Mouse (Mus musculus) CH12.LX (cell line): ENCODE measurements at regions not wholly inside any gene's neighbourhood (a gene's known extent, or its start where the extent isn't known, plus 50 kb on each side); places are given as distances from the start of the nearest gene placed in this dataset.
A peak's percentile ranks its signal among the peaks of the same experiment; 100 is the strongest.

Source experiments
- DNase-seq: peaks from one replicate; pipeline ENCODE4 v3.0.0-alpha.2; 2013; ENCODE audit errors: extremely low read depth
- H3K27ac ChIP-seq: 2 replicates; pipeline ENCODE4 v1.5.1; 2012; ENCODE audit warnings: low read depth, mild to moderate bottlenecking, control low read depth, moderate library complexity; ENCODE audit not compliant: insufficient read depth
- H3K27me3 ChIP-seq: replicated peaks from 2 replicates; pipeline ENCODE3; 2012; ENCODE audit warnings: inconsistent platforms
- H3K36me3 ChIP-seq, 2 experiments: replicated peaks in 1 of 2; 2 replicates each; pipeline versions ENCODE3 to v1.6.1; 2012; ENCODE audit warnings: inconsistent platforms in 1 of 2, low read length in 1 of 2, mild to moderate bottlenecking in 1 of 2, mixed read lengths in 1 of 2, moderate library complexity in 1 of 2; ENCODE audit not compliant: control insufficient read depth in 1 of 2, insufficient read depth in 1 of 2
- H3K4me1 ChIP-seq, 2 experiments: 2 replicates each; pipeline ENCODE4 v1.6.1; 2012; ENCODE audit warnings: inconsistent platforms in 1 of 2, moderate library complexity in 1 of 2; ENCODE audit not compliant: insufficient read depth in 2 of 2, control insufficient read depth in 1 of 2
- H3K4me2 ChIP-seq: 2 replicates; pipeline ENCODE4 v1.6.1; 2012; ENCODE audit warnings: low read depth, mild to moderate bottlenecking, control low read depth; ENCODE audit not compliant: poor library complexity, insufficient read depth, severe bottlenecking
- H3K4me3 ChIP-seq, 3 experiments: fragments of 150-350 bp in 1 of 3; sonication (generic) in 1 of 3; replicated peaks in 1 of 3; 2 replicates each; pipeline versions ENCODE3 to v1.5.1; 2011 to 2012; ENCODE audit warnings: low read depth in 2 of 3, low read length in 2 of 3, mild to moderate bottlenecking in 2 of 3, moderate library complexity in 2 of 3, control low read depth in 1 of 3, improper control_type of control experiment in 1 of 3, inconsistent platforms in 1 of 3, mixed read lengths in 1 of 3; ENCODE audit not compliant: poor library complexity in 1 of 3
- H3K79me2 ChIP-seq: replicated peaks from 2 replicates; pipeline ENCODE4 v1.6.1; 2012; ENCODE audit warnings: mild to moderate bottlenecking, moderate library complexity; ENCODE audit not compliant: control insufficient read depth, poor library complexity, insufficient read depth, severe bottlenecking; ENCODE audit errors: extremely low read depth
- H3K9ac ChIP-seq: 2 replicates; pipeline ENCODE4 v1.6.1; 2012; ENCODE audit warnings: low read depth, mild to moderate bottlenecking, control low read depth, moderate library complexity; ENCODE audit not compliant: insufficient read depth
- H3K9me3 ChIP-seq: replicated peaks from 2 replicates; pipeline ENCODE3; 2012; ENCODE audit warnings: low read length, inconsistent platforms, mixed read lengths
- ELF1 ChIP-seq: IDR thresholded peaks from 2 replicates; pipeline ENCODE4 v1.6.1; 2014; ENCODE audit warnings: low read depth, mild to moderate bottlenecking, inconsistent platforms, low read length, improper control_type of control experiment
- EP300 ChIP-seq: IDR thresholded peaks from 2 replicates; pipeline ENCODE4 v1.6.1; 2011; ENCODE audit warnings: low read length, improper control_type of control experiment
- ETS1 ChIP-seq: conservative IDR thresholded peaks from 2 replicates; pipeline ENCODE4 v1.6.1; 2012; ENCODE audit warnings: low read depth, mild to moderate bottlenecking, inconsistent platforms, low read length, improper control_type of control experiment, moderate library complexity
- GABPA ChIP-seq: IDR thresholded peaks from 2 replicates; pipeline ENCODE4 v1.6.1; 2012; ENCODE audit warnings: low read depth, low read length, improper control_type of control experiment, inconsistent platforms; ENCODE audit not compliant: insufficient replicate concordance
- MAFK ChIP-seq: IDR thresholded peaks from 2 replicates; pipeline ENCODE4 v1.6.1; 2011; ENCODE audit warnings: low read length, improper control_type of control experiment; ENCODE audit not compliant: insufficient replicate concordance
- MAX ChIP-seq: IDR thresholded peaks from 2 replicates; pipeline ENCODE4 v1.6.1; 2011; ENCODE audit warnings: low read length, improper control_type of control experiment
- MXI1 ChIP-seq: IDR thresholded peaks from 2 replicates; pipeline ENCODE4 v1.6.1; 2011; ENCODE audit warnings: mild to moderate bottlenecking, low read depth, low read length, improper control_type of control experiment
- MYC ChIP-seq: IDR thresholded peaks from 2 replicates; pipeline ENCODE4 v1.6.1; 2011; ENCODE audit warnings: low read depth, mild to moderate bottlenecking, improper control_type of control experiment, low read length
- NRF1 ChIP-seq: IDR thresholded peaks from 2 replicates; pipeline ENCODE4 v1.6.1; 2014; ENCODE audit warnings: low read depth, mild to moderate bottlenecking, inconsistent platforms, low read length, improper control_type of control experiment, moderate library complexity
- SMC3 ChIP-seq: IDR thresholded peaks from 2 replicates; pipeline ENCODE4 v1.6.1; 2011; ENCODE audit warnings: low read depth, low read length, improper control_type of control experiment
- USF1 ChIP-seq: IDR thresholded peaks from 2 replicates; pipeline ENCODE4 v1.6.1; 2014; ENCODE audit warnings: low read depth, mild to moderate bottlenecking, inconsistent platforms, low read length, improper control_type of control experiment
- ZC3H11A ChIP-seq: IDR thresholded peaks from 2 replicates; pipeline ENCODE4 v1.6.1; 2012; ENCODE audit warnings: low read depth, mild to moderate bottlenecking, inconsistent platforms, low read length, improper control_type of control experiment
- ZMIZ1 ChIP-seq: IDR thresholded peaks from 2 replicates; pipeline ENCODE4 v1.6.1; 2012; ENCODE audit warnings: low read depth, mild to moderate bottlenecking, inconsistent platforms, low read length, improper control_type of control experiment
- ZNF384 ChIP-seq: IDR thresholded peaks from 2 replicates; pipeline ENCODE4 v1.6.1; 2012; ENCODE audit warnings: low read depth, low read length, improper control_type of control experiment, inconsistent platforms
- dilution Hi-C: fragments of 300-500 bp; cut with MboI; formaldehyde crosslinking; loops from 2 replicates; pipeline ENCODE4 v1.14.3; 2020; ENCODE audit warnings: low sequenced_read_pairs; ENCODE audit not compliant: extremely low pct_unique_long_range_greater_than_20kb, extremely low pct_ligation_motif_present
- in situ Hi-C: fragments of 300-500 bp; cut with MboI; formaldehyde crosslinking; loops from 3 replicates; pipeline ENCODE4 v1.14.3; 2019; ENCODE audit warnings: low sequenced_read_pairs, low pct_ligation_motif_present, low pct_unique_long_range_greater_than_20kb, mixed read lengths

DNA sequence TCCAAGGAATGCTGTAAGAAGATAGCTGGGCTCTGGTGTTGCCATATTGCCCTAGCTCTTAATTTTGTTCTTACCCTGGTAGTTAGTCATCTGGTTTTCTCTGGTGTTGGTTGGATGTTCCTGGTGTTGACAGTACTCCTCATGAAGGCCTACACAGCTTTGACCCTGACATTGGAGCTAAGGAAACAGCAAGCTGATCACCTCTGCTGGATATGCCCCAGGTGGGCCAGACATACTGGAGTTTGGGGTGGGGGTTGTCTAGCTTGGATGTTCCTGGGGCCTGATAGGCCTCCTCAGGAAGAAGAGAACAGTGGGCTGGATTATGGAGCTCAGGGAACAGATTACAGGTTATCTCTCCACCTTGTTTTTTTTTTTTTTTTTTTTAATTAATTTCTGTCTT lies 796.3 kb upstream of the Lrrc4c start:
- dilution Hi-C loops (no loop called here), in situ Hi-C loops (no loop called here)
- Histone ChIP-seq H3K4me3 (no peak overlapping the region), H3K27me3 (no peaks in the 10 kb centered on the region), H3K9ac (no peak overlapping the region), H3K4me2 (no peak overlapping the region), H3K4me1 (no peaks in the 10 kb centered on the region), H3K79me2 (no peaks in the 10 kb centered on the region), H3K27ac (no peak overlapping the region), H3K9me3 (peaks cover 25% of the 10 kb centered on the region), H3K36me3 (no peaks in the 10 kb centered on the region)
- TF ChIP-seq MYC (no peak), ZNF384 (no peak), EP300 (no peak), MXI1 (no peak)
- DNase-seq = no peak

DNA sequence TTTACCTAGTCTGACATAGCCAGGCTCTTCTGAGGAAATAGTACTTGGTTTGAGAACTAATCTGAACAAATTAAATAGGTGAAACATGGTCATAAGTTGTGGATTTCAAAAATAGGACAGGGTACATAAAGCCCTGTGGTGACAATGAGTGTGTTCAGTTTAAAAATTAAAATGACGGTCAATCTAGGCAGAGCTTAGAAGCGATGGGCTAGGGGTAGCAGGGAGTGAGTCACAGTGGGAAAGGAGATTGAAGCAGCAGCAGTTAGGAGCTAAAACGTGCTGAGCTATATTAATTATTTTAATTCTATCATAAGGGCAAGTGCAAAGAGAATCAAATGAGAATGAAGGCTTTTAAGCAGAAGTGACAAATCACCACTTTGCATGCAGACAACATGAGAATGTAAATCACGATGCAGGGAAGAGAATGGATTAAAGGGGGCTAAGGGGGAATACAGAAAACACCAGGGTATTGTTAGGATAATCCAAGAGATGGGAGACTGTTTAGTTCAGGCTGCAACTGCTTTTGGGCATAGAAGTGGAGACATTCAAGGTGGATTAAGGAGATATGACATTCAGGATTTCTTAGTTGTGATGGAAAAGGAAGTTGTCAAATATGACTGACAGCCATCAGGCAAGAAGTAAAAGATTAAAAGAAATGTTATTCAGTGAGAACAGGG lies 793.2 kb upstream of the Lrrc4c start:
- H3K4me1 ChIP-seq = no peaks in the 10 kb centered on the region
- in situ Hi-C loops (no loop called here), dilution Hi-C loops (no loop called here)
- H3K9me3 ChIP-seq = peaks cover 17% of the 10 kb centered on the region
- no peaks in the 10 kb centered on the region for H3K79me2 ChIP-seq
- no peak overlapping the region for H3K9ac ChIP-seq
- no peaks in the 10 kb centered on the region for H3K36me3 ChIP-seq
- no peak for TF ChIP-seq ZC3H11A
- no peak for TF ChIP-seq NRF1
- TF ChIP-seq ELF1 = no peak
- no peak for TF ChIP-seq ZNF384
- no peak for TF ChIP-seq ZMIZ1
- TF ChIP-seq SMC3 = no peak
- TF ChIP-seq GABPA = no peak
- no peak for TF ChIP-seq ETS1
- TF ChIP-seq USF1 = no peak
- no peak for TF ChIP-seq MAX
- no peak overlapping the region for H3K4me3 ChIP-seq
- no peak for DNase-seq
- H3K27ac ChIP-seq = no peak overlapping the region
- H3K4me2 ChIP-seq = no peak overlapping the region
- no peaks in the 10 kb centered on the region for H3K27me3 ChIP-seq

DNA sequence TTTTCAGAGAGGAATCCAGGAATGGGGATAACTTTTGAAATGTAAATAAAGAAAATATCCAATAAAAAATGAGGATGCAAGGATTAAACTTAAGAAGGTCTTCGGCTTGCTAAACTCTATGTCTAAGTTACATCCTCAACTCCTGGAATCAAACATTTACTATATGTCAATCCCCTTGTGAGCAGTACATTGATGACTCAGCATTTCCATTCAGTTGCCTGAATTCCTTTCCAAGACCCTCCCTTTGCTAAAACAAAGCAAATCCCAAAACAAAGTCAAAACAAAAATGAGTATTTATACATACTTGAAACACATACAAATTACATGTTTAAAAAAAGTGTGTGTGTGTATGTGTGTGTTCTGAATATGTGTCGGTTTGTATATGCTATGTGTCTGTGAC lies 753.9 kb upstream of the Lrrc4c start:
- dilution Hi-C loops = no loop called here
- Histone ChIP-seq H3K4me1 (no peaks in the 10 kb centered on the region), H3K27me3 (no peaks in the 10 kb centered on the region), H3K4me2 (no peak overlapping the region), H3K27ac (no peak overlapping the region), H3K4me3 (no peak overlapping the region), H3K9ac (no peak overlapping the region), H3K79me2 (no peaks in the 10 kb centered on the region), H3K9me3 (peaks cover 4% of the 10 kb centered on the region), H3K36me3 (no peaks in the 10 kb centered on the region)
- no peak for DNase-seq
- TF ChIP-seq MAFK = 0 out of 2 replicates have a peak, but pooled peaks have one; percentile 29
- no peak for TF ChIP-seq GABPA
- in situ Hi-C loops = no loop called here
